Comparison of ENCODE assay signal across 7 mouse cellular contexts in genomic region chrX:166440036-166440615, GRCm38 (mm10). TPM values are rescaled to one million over a fixed set of nuclear protein-coding genes. Genes with fewer than 3 reads are reported as not detected.
DNase-seq lines count a peak whose midpoint lies in the region; ATAC-seq and TF ChIP-seq lines count a peak whose summit lies in the region.

Gene Trappc2, plus strand, starts transcription at chrX:166440574.

- no peak for TF ChIP-seq POLR2A in spleen, adult 2 months (IDR thresholded peaks at IDR 0.05; ENCODE audit: low read depth, low read length)

- TF ChIP-seq CTCF in spleen, adult 2 months (IDR thresholded peaks at IDR 0.05; ENCODE audit: extremely low read depth, insufficient read depth, insufficient read length, insufficient replicate concordance) = no peak
- no peak for TF ChIP-seq CTCF in forebrain, postnatal 0 days (IDR thresholded peaks at IDR 0.05; ENCODE audit: low read depth)

- H3K4me1 ChIP-seq in spleen, adult 2 months (ENCODE audit: control insufficient read depth, insufficient read depth, insufficient read length) = no peaks in the 10 kb centered on the region; the same call in 1 of the 2 replicates
- H3K4me1 ChIP-seq in forebrain, postnatal 0 days (ENCODE audit: insufficient read depth) = 0 out of 2 replicates have a peak, but pooled peaks cover 4% of the 10 kb centered on the region
- peaks cover 7% of the 10 kb centered on the region; the same call in 1 of the 2 replicates for H3K4me1 ChIP-seq in hindbrain, embryonic 12.5 days
- H3K4me1 ChIP-seq in liver, embryonic 12.5 days = peaks cover 24% of the 10 kb centered on the region
- no peaks in the 10 kb centered on the region for H3K4me1 ChIP-seq in stomach, embryonic 14.5 days (ENCODE audit: control insufficient read depth, insufficient read depth, low read length)

- peak within 1 kb of the TSS; percentile 55 for H3K4me2 ChIP-seq in forebrain, postnatal 0 days (ENCODE audit: low read depth)
- H3K4me2 ChIP-seq in hindbrain, embryonic 12.5 days (replicated peaks) = peak within 1 kb of the TSS; percentile 56
- H3K4me2 ChIP-seq in liver, embryonic 12.5 days = peak within 1 kb of the TSS; percentile 77
- peak within 1 kb of the TSS; percentile 47 for H3K4me2 ChIP-seq in stomach, embryonic 14.5 days (replicated peaks; ENCODE audit: low read depth, low read length)

- H3K27me3 ChIP-seq in spleen, adult 2 months (ENCODE audit: control insufficient read depth, insufficient read depth, low read length) = no peaks in the 10 kb centered on the region
- no peaks in the 10 kb centered on the region for H3K27me3 ChIP-seq in forebrain, postnatal 0 days (ENCODE audit: insufficient read depth, low read length)
- H3K27me3 ChIP-seq in hindbrain, embryonic 12.5 days = peaks cover 24% of the 10 kb centered on the region; the same call in 1 of the 2 replicates
- peaks cover 18% of the 10 kb centered on the region for H3K27me3 ChIP-seq in liver, embryonic 12.5 days (replicated peaks)
- H3K27me3 ChIP-seq in stomach, embryonic 14.5 days (ENCODE audit: control insufficient read depth, insufficient read depth, low read length) = no peaks in the 10 kb centered on the region

- peak; percentile 79 for ATAC-seq in forebrain, postnatal 0 days
- ATAC-seq in hindbrain, embryonic 12.5 days (ENCODE audit: low FRiP score) = peak; percentile 86
- ATAC-seq in liver, embryonic 12.5 days = peak; percentile 75
- ATAC-seq in stomach, embryonic 14.5 days (ENCODE audit: insufficient number of reproducible peaks, insufficient read depth, low FRiP score, low read depth) = peak; percentile 75

- H3K9ac ChIP-seq in forebrain, postnatal 0 days = peak within 1 kb of the TSS; percentile 81
- H3K9ac ChIP-seq in hindbrain, embryonic 12.5 days = peak within 1 kb of the TSS; percentile 78
- peak within 1 kb of the TSS; percentile 82 for H3K9ac ChIP-seq in liver, embryonic 12.5 days
- H3K9ac ChIP-seq in stomach, embryonic 14.5 days (replicated peaks; ENCODE audit: low read depth, low read length) = peak within 1 kb of the TSS; percentile 53

- no peaks in the 10 kb centered on the region for H3K36me3 ChIP-seq in spleen, adult 2 months (ENCODE audit: control insufficient read depth, insufficient read depth, low read length)
- H3K36me3 ChIP-seq in forebrain, postnatal 0 days (ENCODE audit: insufficient read depth) = no peaks in the 10 kb centered on the region
- no peaks in the 10 kb centered on the region for H3K36me3 ChIP-seq in hindbrain, embryonic 12.5 days
- peaks cover 2% of the 10 kb centered on the region; the same call in 1 of the 2 replicates for H3K36me3 ChIP-seq in liver, embryonic 12.5 days
- H3K36me3 ChIP-seq in stomach, embryonic 14.5 days (ENCODE audit: control insufficient read depth, insufficient read depth, low read length) = no peaks in the 10 kb centered on the region

- 22% methylated on average over 34 of the region's 36 CpGs for WGBS in spleen, adult 2 months
- 28% methylated on average over 30 of the region's 36 CpGs for WGBS in forebrain, postnatal 0 days
- 14% methylated on average over 35 of the region's 36 CpGs for WGBS in hindbrain, embryonic 12.5 days
- WGBS in liver, embryonic 12.5 days (ENCODE audit: insufficient replicate concordance) = 7% methylated on average over 31 of the region's 36 CpGs
- WGBS in stomach, embryonic 14.5 days = 15% methylated on average over 36 of the region's 36 CpGs

- peak within 1 kb of the TSS; percentile 87 for H3K27ac ChIP-seq in spleen, adult 2 months (ENCODE audit: insufficient read depth, low read length)
- peak within 1 kb of the TSS; percentile 85 for H3K27ac ChIP-seq in forebrain, postnatal 0 days (ENCODE audit: low read depth, low read length)
- peak within 1 kb of the TSS; percentile 87 for H3K27ac ChIP-seq in hindbrain, embryonic 12.5 days
- peak within 1 kb of the TSS; percentile 66; the same call in 1 of the 2 replicates for H3K27ac ChIP-seq in liver, embryonic 12.5 days
- peak within 1 kb of the TSS; percentile 58; the same call in 1 of the 2 replicates for H3K27ac ChIP-seq in stomach, embryonic 14.5 days (ENCODE audit: low read length)

- H3K9me3 ChIP-seq in forebrain, postnatal 0 days (ENCODE audit: low read length) = no peaks in the 10 kb centered on the region
- H3K9me3 ChIP-seq in hindbrain, embryonic 12.5 days (replicated peaks) = no peaks in the 10 kb centered on the region
- H3K9me3 ChIP-seq in liver, embryonic 12.5 days (replicated peaks) = no peaks in the 10 kb centered on the region
- no peaks in the 10 kb centered on the region for H3K9me3 ChIP-seq in stomach, embryonic 14.5 days (ENCODE audit: control insufficient read depth, low read depth, low read length)

- H3K4me3 ChIP-seq in spleen, adult 2 months (ENCODE audit: extremely low read depth, insufficient read depth, insufficient read length) = peak within 1 kb of the TSS; percentile 79
- peak within 1 kb of the TSS; percentile 60 for H3K4me3 ChIP-seq in forebrain, postnatal 0 days (ENCODE audit: low read depth, low read length)
- peak within 1 kb of the TSS; percentile 53 for H3K4me3 ChIP-seq in hindbrain, embryonic 12.5 days
- H3K4me3 ChIP-seq in liver, embryonic 12.5 days = peak within 1 kb of the TSS; percentile 70
- peak within 1 kb of the TSS; percentile 44 for H3K4me3 ChIP-seq in stomach, embryonic 14.5 days (ENCODE audit: low read depth, low read length)

- no peak for DNase-seq in spleen, adult 2 months (ENCODE audit: low read depth in 1 of 2, low spot score in 2 of 2)
- DNase-seq in spleen, postnatal 14 days (ENCODE audit: low spot score in 2 of 2) = no peak
- peak; percentile 59 for DNase-seq in brain, adult 2 months (ENCODE audit: low read depth, low spot score)
- no peak for DNase-seq in forebrain, postnatal 0 days

RNA-seq across cellular contexts. Expression of gene Trappc2, which starts in this region (rescaled TPM):
- 1.2 and 1.8 TPM in 2 replicates for polyA plus RNA-seq in spleen, adult 2 months (2012; rRNA removed)
- 54.3 and 61.6 TPM in 2 replicates for total RNA-seq in forebrain, postnatal 0 days (2014; rRNA removed)
- polyA plus RNA-seq in forebrain, postnatal 0 days (2015; fragmentation: Nextera tagmentation; extraction: Ambion mirVana) = 87.1 and 101 TPM in 2 replicates
- polyA plus RNA-seq in hindbrain, embryonic 12.5 days (2016; fragmentation: Nextera tagmentation; extraction: Ambion mirVana) = 57.0 and 58.5 TPM in 2 replicates
- polyA plus RNA-seq in liver, embryonic 12.5 days (2016; fragmentation: Nextera tagmentation; extraction: Ambion mirVana) = 16.9 and 18.5 TPM in 2 replicates
- 27.0 and 28.1 TPM in 2 replicates for polyA plus RNA-seq in stomach, embryonic 14.5 days (2014; fragmentation: Nextera tagmentation; extraction: Ambion mirVana)
